Mouse (Mus musculus): ENCODE measurements around the gene Stk39. TPM values are rescaled to one million over a fixed set of nuclear protein-coding genes. Genes with fewer than 3 reads are reported as not detected.

The Stk39 gene
- polyA plus RNA-seq, 1 experiment from 2014 or later: 24.0 TPM

GRCm38 (mm10) chr2:68442113-68442717, 29.9 kb downstream of the Stk39 start:
- no peak overlapping the region for H3K4me3 ChIP-seq (ENCODE audit: low read depth, low read length)
- H3K9me3 ChIP-seq (replicated peaks; ENCODE audit: control insufficient read depth, low read length): no peaks in the 10 kb centered on the region
- no peak overlapping the region for H3K4me2 ChIP-seq (ENCODE audit: low read length)
- no peaks in the 10 kb centered on the region for H3K27me3 ChIP-seq (replicated peaks; ENCODE audit: control insufficient read depth, insufficient read depth, low read length)
- peaks cover 9% of the 10 kb centered on the region for H3K4me1 ChIP-seq (ENCODE audit: control insufficient read depth, insufficient read depth, low read length)
- H3K27ac ChIP-seq (ENCODE audit: low read depth, low read length): no peak overlapping the region
- DNase-seq (ENCODE audit: low spot score) (no peak), ATAC-seq (no peak)
- 66% methylated on average over 5 of the region's 5 CpGs for WGBS
- H3K9ac ChIP-seq (ENCODE audit: low read length): no peak overlapping the region
- H3K36me3 ChIP-seq (ENCODE audit: control insufficient read depth, insufficient read depth, low read length): no peaks in the 10 kb centered on the region

GRCm38 (mm10) chr2:68439614-68440013, 32.5 kb downstream of the Stk39 start:
- Histone ChIP-seq H3K4me2 (ENCODE audit: low read length) (no peak overlapping the region), H3K4me1 (ENCODE audit: control insufficient read depth, insufficient read depth, low read length) (peaks cover 23% of the 10 kb centered on the region), H3K4me3 (ENCODE audit: low read depth, low read length) (no peak overlapping the region), H3K9ac (ENCODE audit: low read length) (no peak overlapping the region), H3K36me3 (ENCODE audit: control insufficient read depth, insufficient read depth, low read length) (no peaks in the 10 kb centered on the region), H3K27ac (ENCODE audit: low read depth, low read length) (no peak overlapping the region), H3K9me3 (replicated peaks; ENCODE audit: control insufficient read depth, low read length) (no peaks in the 10 kb centered on the region), H3K27me3 (replicated peaks; ENCODE audit: control insufficient read depth, insufficient read depth, low read length) (no peaks in the 10 kb centered on the region)
- ATAC-seq: no peak
- WGBS: 87% methylated on average over 9 of the region's 9 CpGs
- no peak for DNase-seq (ENCODE audit: low spot score)

GRCm38 (mm10) chr2:68437920-68438319, 34.1 kb downstream of the Stk39 start:
- H3K4me3 ChIP-seq (ENCODE audit: low read depth, low read length): no peak overlapping the region
- no peaks in the 10 kb centered on the region for H3K36me3 ChIP-seq (ENCODE audit: control insufficient read depth, insufficient read depth, low read length)
- ATAC-seq (no peak), DNase-seq (ENCODE audit: low spot score) (no peak)
- no peaks in the 10 kb centered on the region for H3K9me3 ChIP-seq (replicated peaks; ENCODE audit: control insufficient read depth, low read length)
- peaks cover 23% of the 10 kb centered on the region for H3K4me1 ChIP-seq (ENCODE audit: control insufficient read depth, insufficient read depth, low read length)
- WGBS: 70% methylated on average over 5 of the region's 5 CpGs
- no peaks in the 10 kb centered on the region for H3K27me3 ChIP-seq (replicated peaks; ENCODE audit: control insufficient read depth, insufficient read depth, low read length)
- H3K9ac ChIP-seq (ENCODE audit: low read length): no peak overlapping the region
- H3K4me2 ChIP-seq (ENCODE audit: low read length): no peak overlapping the region
- H3K27ac ChIP-seq (ENCODE audit: low read depth, low read length): no peak overlapping the region

GRCm38 (mm10) chr2:68437216-68437615, 34.9 kb downstream of the Stk39 start:
- H3K27ac ChIP-seq (ENCODE audit: low read depth, low read length): no peak overlapping the region
- WGBS: 88% methylated on average over 7 of the region's 7 CpGs
- peaks cover 20% of the 10 kb centered on the region for H3K4me1 ChIP-seq (ENCODE audit: control insufficient read depth, insufficient read depth, low read length)
- no peak overlapping the region for H3K9ac ChIP-seq (ENCODE audit: low read length)
- no peaks in the 10 kb centered on the region for H3K9me3 ChIP-seq (replicated peaks; ENCODE audit: control insufficient read depth, low read length)
- H3K36me3 ChIP-seq (ENCODE audit: control insufficient read depth, insufficient read depth, low read length): no peaks in the 10 kb centered on the region
- H3K4me3 ChIP-seq (ENCODE audit: low read depth, low read length): no peak overlapping the region
- no peaks in the 10 kb centered on the region for H3K27me3 ChIP-seq (replicated peaks; ENCODE audit: control insufficient read depth, insufficient read depth, low read length)
- DNase-seq (ENCODE audit: low spot score) (no peak), ATAC-seq (no peak)
- H3K4me2 ChIP-seq (ENCODE audit: low read length): no peak overlapping the region

- DNase-seq (ENCODE audit: low spot score): no peak
- Histone ChIP-seq H3K4me2 (ENCODE audit: low read length) (peak overlapping the region; percentile 15; the same call in 1 of the 2 replicates), H3K36me3 (ENCODE audit: control insufficient read depth, insufficient read depth, low read length) (no peaks in the 10 kb centered on the region), H3K4me3 (ENCODE audit: low read depth, low read length) (no peak overlapping the region), H3K9ac (ENCODE audit: low read length) (no peak overlapping the region), H3K4me1 (ENCODE audit: control insufficient read depth, insufficient read depth, low read length) (peaks cover 20% of the 10 kb centered on the region), H3K9me3 (replicated peaks; ENCODE audit: control insufficient read depth, low read length) (no peaks in the 10 kb centered on the region), H3K27ac (ENCODE audit: low read depth, low read length) (no peak overlapping the region), H3K27me3 (replicated peaks; ENCODE audit: control insufficient read depth, insufficient read depth, low read length) (no peaks in the 10 kb centered on the region)
- WGBS: 54% methylated on average over 10 of the region's 10 CpGs
- ATAC-seq: no peak
Observed at GRCm38 (mm10) chr2:68436305-68436704, 35.8 kb downstream of the Stk39 start.

GRCm38 (mm10) chr2:68435494-68436255, 36.4 kb downstream of the Stk39 start:
- WGBS: 16% methylated on average over 15 of the region's 15 CpGs
- no peak overlapping the region for H3K4me3 ChIP-seq (ENCODE audit: low read depth, low read length)
- no peaks in the 10 kb centered on the region for H3K36me3 ChIP-seq (ENCODE audit: control insufficient read depth, insufficient read depth, low read length)
- no peaks in the 10 kb centered on the region for H3K27me3 ChIP-seq (replicated peaks; ENCODE audit: control insufficient read depth, insufficient read depth, low read length)
- H3K4me2 ChIP-seq (ENCODE audit: low read length): peak overlapping the region; percentile 15; the same call in 1 of the 2 replicates
- no peak overlapping the region for H3K9ac ChIP-seq (ENCODE audit: low read length)
- ATAC-seq (peak; percentile 33), DNase-seq (ENCODE audit: low spot score) (no peak)
- H3K9me3 ChIP-seq (replicated peaks; ENCODE audit: control insufficient read depth, low read length): no peaks in the 10 kb centered on the region
- H3K27ac ChIP-seq (ENCODE audit: low read depth, low read length): no peak overlapping the region
- peaks cover 14% of the 10 kb centered on the region for H3K4me1 ChIP-seq (ENCODE audit: control insufficient read depth, insufficient read depth, low read length)

GRCm38 (mm10) chr2:68434997-68435396, 37.1 kb downstream of the Stk39 start:
- no peak for DNase-seq (ENCODE audit: low spot score)
- 2% methylated on average over 4 of the region's 4 CpGs for WGBS
- no peaks in the 10 kb centered on the region for H3K36me3 ChIP-seq (ENCODE audit: control insufficient read depth, insufficient read depth, low read length)

GRCm38 (mm10) chr2:68434576-68434975, 37.5 kb downstream of the Stk39 start:
- Histone ChIP-seq H3K4me3 (ENCODE audit: low read depth, low read length) (no peak overlapping the region), H3K9me3 (replicated peaks; ENCODE audit: control insufficient read depth, low read length) (no peaks in the 10 kb centered on the region), H3K4me1 (ENCODE audit: control insufficient read depth, insufficient read depth, low read length) (peaks cover 14% of the 10 kb centered on the region), H3K9ac (ENCODE audit: low read length) (no peak overlapping the region), H3K36me3 (ENCODE audit: control insufficient read depth, insufficient read depth, low read length) (no peaks in the 10 kb centered on the region), H3K27me3 (replicated peaks; ENCODE audit: control insufficient read depth, insufficient read depth, low read length) (no peaks in the 10 kb centered on the region), H3K4me2 (ENCODE audit: low read length) (no peak overlapping the region), H3K27ac (ENCODE audit: low read depth, low read length) (no peak overlapping the region)
- 23% methylated on average over 5 of the region's 5 CpGs for WGBS
- ATAC-seq (no peak), DNase-seq (ENCODE audit: low spot score) (no peak)

More at GRCm38 (mm10) chr2:68434997-68435396, 37.1 kb downstream of the Stk39 start:
- no peak overlapping the region for H3K4me2 ChIP-seq (ENCODE audit: low read length)
- no peak overlapping the region for H3K4me3 ChIP-seq (ENCODE audit: low read depth, low read length)
- no peaks in the 10 kb centered on the region for H3K27me3 ChIP-seq (replicated peaks; ENCODE audit: control insufficient read depth, insufficient read depth, low read length)
- H3K9me3 ChIP-seq (replicated peaks; ENCODE audit: control insufficient read depth, low read length): no peaks in the 10 kb centered on the region
- peaks cover 14% of the 10 kb centered on the region for H3K4me1 ChIP-seq (ENCODE audit: control insufficient read depth, insufficient read depth, low read length)
- no peak for ATAC-seq
- no peak overlapping the region for H3K9ac ChIP-seq (ENCODE audit: low read length)
- no peak overlapping the region for H3K27ac ChIP-seq (ENCODE audit: low read depth, low read length)

GRCm38 (mm10) chr2:68433736-68434312, 38.2 kb downstream of the Stk39 start:
- ATAC-seq: 0 out of 2 replicates have a peak, but pooled peaks have one; percentile 10
- Histone ChIP-seq H3K4me1 (ENCODE audit: control insufficient read depth, insufficient read depth, low read length) (peaks cover 14% of the 10 kb centered on the region), H3K9ac (ENCODE audit: low read length) (no peak overlapping the region), H3K4me2 (ENCODE audit: low read length) (no peak overlapping the region), H3K27me3 (replicated peaks; ENCODE audit: control insufficient read depth, insufficient read depth, low read length) (no peaks in the 10 kb centered on the region), H3K4me3 (ENCODE audit: low read depth, low read length) (no peak overlapping the region), H3K27ac (ENCODE audit: low read depth, low read length) (no peak overlapping the region), H3K36me3 (ENCODE audit: control insufficient read depth, insufficient read depth, low read length) (no peaks in the 10 kb centered on the region), H3K9me3 (replicated peaks; ENCODE audit: control insufficient read depth, low read length) (no peaks in the 10 kb centered on the region)
- 87% methylated on average over 9 of the region's 9 CpGs for WGBS
- DNase-seq (ENCODE audit: low spot score): no peak

All from forebrain, embryonic 14.5 days (tissue).